Mouse (Mus musculus) liver, embryonic 11.5 days (tissue): ENCODE measurements around the gene Serpine2. TPM values are rescaled to one million over a fixed set of nuclear protein-coding genes. Genes with fewer than 3 reads are reported as not detected.
A peak's percentile ranks its signal among the peaks of the same experiment; 100 is the strongest.

Source experiments
- ATAC-seq: fragments of 200-750 bp; cut with Nextera tagmentation; replicated peaks from 2 replicates; pipeline ENCODE4 v1.8.0; 2017; ENCODE audit warnings: moderate number of reproducible peaks, mild to moderate bottlenecking, moderate TSS enrichment, moderate library complexity; ENCODE audit not compliant: low FRiP score
- DNase-seq: peaks from one replicate; pipeline ENCODE4 v3.0.0-alpha.2; 2017; ENCODE audit warnings: low spot score
- H3K27ac ChIP-seq: fragments of 300-500 bp; sonication (generic); 2 replicates; pipeline ENCODE4 v1.5.1; 2014; ENCODE audit warnings: mild to moderate bottlenecking, low read depth, low read length, control low read depth
- H3K27me3 ChIP-seq: fragments of 300-500 bp; sonication (generic); replicated peaks from 2 replicates; pipeline ENCODE4 v1.6.1; 2014; ENCODE audit warnings: low read length, mixed read lengths; ENCODE audit not compliant: control insufficient read depth, insufficient read depth
- H3K36me3 ChIP-seq: fragments of 300-500 bp; sonication (generic); 2 replicates; pipeline ENCODE4 v1.6.1; 2014; ENCODE audit warnings: mild to moderate bottlenecking, low read length, moderate library complexity, mixed read lengths; ENCODE audit not compliant: control insufficient read depth, insufficient read depth
- H3K4me1 ChIP-seq: fragments of 300-500 bp; sonication (generic); replicated peaks from 2 replicates; pipeline ENCODE4 v1.6.1; 2014; ENCODE audit warnings: low read length, mixed read lengths; ENCODE audit not compliant: control insufficient read depth, insufficient read depth
- H3K4me2 ChIP-seq: fragments of 300-500 bp; sonication (generic); 2 replicates; pipeline ENCODE4 v1.6.1; 2014; ENCODE audit warnings: mild to moderate bottlenecking, control low read depth, moderate library complexity
- H3K4me3 ChIP-seq: fragments of 300-500 bp; sonication (generic); 2 replicates; pipeline ENCODE4 v1.5.1; 2014; ENCODE audit warnings: low read depth, low read length, control low read depth
- H3K9ac ChIP-seq: fragments of 300-500 bp; sonication (generic); 2 replicates; pipeline ENCODE4 v1.6.1; 2014; ENCODE audit warnings: low read depth, low read length, control low read depth
- H3K9me3 ChIP-seq: fragments of 300-500 bp; sonication (generic); 2 replicates; pipeline ENCODE4 v1.6.1; 2016; ENCODE audit warnings: low read length, inconsistent platforms, mixed read lengths; ENCODE audit not compliant: control insufficient read depth
- WGBS: fragments of 180-500 bp; shearing (Covaris S2); extraction: QIAGEN DNeasy Blood & Tissue Kit; methylation state at CpG from one replicate; pipeline ENCODE4 v1.1.7; 2014; 5-methylcytosine and 5-hydroxymethylcytosine counted together
- polyA plus RNA-seq: library from polyadenylated mRNA; unstranded; fragments of >200 nt; fragmentation: Nextera tagmentation; extraction: Ambion mirVana; gene quantifications from 2 replicates; pipeline ENCODE4 v1.2.1, GENCODE M21; 2014

Gene Serpine2
- polyA plus RNA-seq, 1 experiment from 2014 or later, result 30.1 TPM

DNA sequence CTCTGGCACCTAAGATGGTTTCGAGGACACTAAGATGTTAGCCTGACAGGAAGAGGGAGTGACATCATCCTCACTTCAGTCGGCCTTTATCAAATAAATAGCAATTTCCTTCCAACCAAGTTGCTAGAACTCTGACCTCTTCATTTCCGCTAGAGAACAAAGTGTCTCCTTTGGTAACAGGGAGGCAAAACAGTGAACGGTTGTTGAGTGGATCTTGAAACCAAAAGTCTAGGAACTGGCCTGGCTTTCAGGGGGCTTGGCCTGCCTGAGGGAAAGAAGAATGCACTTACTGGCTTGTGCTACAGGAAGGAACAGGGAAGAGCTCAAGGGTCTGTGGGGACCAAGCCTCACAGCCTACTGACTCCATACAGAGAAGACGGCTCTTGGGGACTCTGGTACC lies 109.8 kb downstream of the Serpine2 start:
- WGBS, result 55% methylated on average over 5 of the region's 5 CpGs
- Histone ChIP-seq H3K27me3 (no peaks in the 10 kb centered on the region), H3K36me3 (no peaks in the 10 kb centered on the region), H3K4me1 (peaks cover 6% of the 10 kb centered on the region; the same call in 1 of the 2 replicates), H3K27ac (peak overlapping the region; percentile 38; the same call in 1 of the 2 replicates), H3K9me3 (no peaks in the 10 kb centered on the region), H3K9ac (no peak overlapping the region), H3K4me2 (no peak overlapping the region), H3K4me3 (no peak overlapping the region)
- DNase-seq, result no peak
- ATAC-seq, result peak; percentile 36; the same call in 1 of the 2 replicates

DNA sequence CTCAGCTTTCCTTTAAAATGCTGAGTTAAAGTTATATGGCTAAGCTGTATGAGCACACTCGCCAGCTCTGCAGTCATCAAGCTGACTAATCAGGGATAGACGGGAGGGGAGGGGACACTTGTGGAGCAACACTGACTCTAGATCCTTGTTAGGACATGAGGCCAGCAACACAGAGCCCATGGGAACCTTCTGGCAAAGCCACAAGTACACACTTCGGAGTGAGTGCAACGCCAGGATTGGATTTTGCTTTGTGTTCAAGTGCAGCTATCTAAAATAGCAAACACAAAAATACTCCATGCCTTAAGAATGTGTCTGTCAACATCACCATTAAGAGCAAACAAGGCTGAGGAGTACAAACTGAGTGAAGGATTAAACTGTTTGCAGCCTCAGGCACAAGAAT lies 114.9 kb downstream of the Serpine2 start:
- no peak overlapping the region for H3K27ac ChIP-seq
- DNase-seq, result no peak
- H3K4me3 ChIP-seq, result no peak overlapping the region
- 81% methylated on average over 4 of the region's 4 CpGs for WGBS
- no peak overlapping the region for H3K4me2 ChIP-seq
- H3K9me3 ChIP-seq, result no peaks in the 10 kb centered on the region
- no peaks in the 10 kb centered on the region for H3K36me3 ChIP-seq
- H3K27me3 ChIP-seq, result no peaks in the 10 kb centered on the region
- ATAC-seq, result no peak
- H3K9ac ChIP-seq, result no peak overlapping the region
- H3K4me1 ChIP-seq, result peaks cover 1% of the 10 kb centered on the region; the same call in 1 of the 2 replicates

Other genes starting within 250 kb of the Serpine2 start
- gene Ap1s3, start 189.2 kb downstream of the Serpine2 start, polyA plus RNA-seq, result 0.44 and 0.51 TPM in 2 replicates
- 49.6 and 51.0 TPM in 2 replicates for gene Mrpl44, start 85.2 kb downstream of the Serpine2 start, polyA plus RNA-seq
- 25.0 and 28.2 TPM in 2 replicates for gene Wdfy1, start 85.0 kb downstream of the Serpine2 start, polyA plus RNA-seq